Mouse (Mus musculus) heart, embryonic 14.5 days (tissue): Measurements from ENCODE around the gene Bhlhe40. TPM values are rescaled to one million over a fixed set of nuclear protein-coding genes. Genes with fewer than 3 reads are reported as not detected.

Experiments
- ATAC-seq: fragments of 200-750 bp; cut with Nextera tagmentation; 2 replicates; pipeline ENCODE4 v1.8.0; 2017; ENCODE audit warnings: low read depth, moderate TSS enrichment; ENCODE audit not compliant: insufficient number of reproducible peaks, insufficient read depth, low FRiP score
- H3K27ac ChIP-seq, 2 experiments: fragments of 200-500 bp in 1 of 2; fragments of 300-500 bp in 1 of 2; sonication (generic) in 1 of 2; replicated peaks in 1 of 2; 2 replicates each; pipeline ENCODE4 v1.5.1; 2012 to 2014; ENCODE audit warnings: low read depth in 2 of 2, low read length in 2 of 2, control low read depth in 1 of 2, mild to moderate bottlenecking in 1 of 2, mixed read lengths in 1 of 2; ENCODE audit not compliant: control insufficient read depth in 1 of 2, insufficient read depth in 1 of 2
- H3K27me3 ChIP-seq: fragments of 300-500 bp; sonication (generic); 2 replicates; pipeline ENCODE4 v1.6.1; 2014; ENCODE audit warnings: mild to moderate bottlenecking, low read length, control low read depth; ENCODE audit not compliant: control insufficient read depth, insufficient read depth
- H3K36me3 ChIP-seq: fragments of 300-500 bp; sonication (generic); 2 replicates; pipeline ENCODE4 v1.6.1; 2014; ENCODE audit warnings: mild to moderate bottlenecking, control low read depth, low read length, mixed read lengths; ENCODE audit not compliant: control insufficient read depth, insufficient read depth
- H3K4me1 ChIP-seq, 2 experiments: fragments of 200-500 bp in 1 of 2; fragments of 300-500 bp in 1 of 2; sonication (generic) in 1 of 2; 2 replicates each; pipeline ENCODE4 v1.6.1; 2012 to 2014; ENCODE audit warnings: low read length in 2 of 2, control low read depth in 1 of 2, mixed read lengths in 1 of 2; ENCODE audit not compliant: control insufficient read depth in 2 of 2, insufficient read depth in 2 of 2
- H3K4me2 ChIP-seq: fragments of 300-500 bp; sonication (generic); 2 replicates; pipeline ENCODE4 v1.6.1; 2014; ENCODE audit warnings: mild to moderate bottlenecking, low read length
- H3K4me3 ChIP-seq, 2 experiments: fragments of 200-500 bp in 1 of 2; fragments of 300-500 bp in 1 of 2; sonication (generic) in 1 of 2; 2 replicates each; pipeline ENCODE4 v1.5.1; 2012 to 2014; ENCODE audit warnings: low read length in 2 of 2, mild to moderate bottlenecking in 2 of 2, control low read depth in 1 of 2, low read depth in 1 of 2, moderate library complexity in 1 of 2; ENCODE audit not compliant: control insufficient read depth in 1 of 2, insufficient read depth in 1 of 2
- H3K9ac ChIP-seq: fragments of 300-500 bp; sonication (generic); 2 replicates; pipeline ENCODE4 v1.6.1; 2014; ENCODE audit warnings: mild to moderate bottlenecking, low read length
- H3K9me3 ChIP-seq: fragments of 300-500 bp; sonication (generic); 2 replicates; pipeline ENCODE4 v1.6.1; 2016; ENCODE audit warnings: low read length, control low read depth; ENCODE audit not compliant: control insufficient read depth
- WGBS: fragments of 180-500 bp; shearing (Covaris S2); extraction: QIAGEN DNeasy Blood & Tissue Kit; methylation state at CpG from one replicate; pipeline ENCODE4 v1.1.7; 2014; 5-methylcytosine and 5-hydroxymethylcytosine counted together
- polyA plus RNA-seq: library from polyadenylated mRNA; unstranded; fragments of >200 nt; fragmentation: Nextera tagmentation; extraction: Ambion mirVana; gene quantifications from 2 replicates; pipeline ENCODE4 v1.2.1, GENCODE M21; 2014

Gene Bhlhe40
- polyA plus RNA-seq, 1 experiment from 2014 or later, result 20.9 TPM

DNA sequence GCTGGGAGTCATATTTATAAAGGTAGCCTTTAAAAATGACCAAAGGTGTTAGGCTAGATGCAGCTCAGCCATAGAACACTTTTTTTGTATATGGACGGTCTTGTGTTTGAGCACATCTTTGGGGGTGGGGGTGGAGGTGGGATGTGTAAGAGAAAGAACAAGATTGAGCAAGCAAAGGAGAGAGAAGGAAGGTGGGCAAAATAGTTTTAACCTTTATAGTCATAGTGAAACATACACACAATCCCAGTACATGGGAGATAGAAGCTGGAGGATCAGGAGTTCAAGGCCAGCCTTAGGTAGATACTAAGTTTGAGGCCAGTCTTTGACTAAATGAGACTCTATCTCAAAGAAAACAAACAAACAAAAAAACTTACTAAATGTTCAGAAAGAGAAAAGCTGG lies 42.7 kb downstream of the Bhlhe40 start:
- no peaks in the 10 kb centered on the region for H3K36me3 ChIP-seq
- H3K4me2 ChIP-seq, result no peak overlapping the region
- peaks cover 7 to 10% of the 10 kb centered on the region in 2 experiments; a peak in 2 of 4 replicates for H3K4me1 ChIP-seq
- H3K4me3 ChIP-seq, result no peak overlapping the region
- WGBS, result 96% methylated on average over 1 of the region's 1 CpGs
- H3K9ac ChIP-seq, result no peak overlapping the region
- ATAC-seq, result no peak
- H3K27ac ChIP-seq, result no peak overlapping the region
- no peaks in the 10 kb centered on the region for H3K9me3 ChIP-seq
- H3K27me3 ChIP-seq, result no peaks in the 10 kb centered on the region

GRCm38 (mm10) chr6:108704316-108705080 lies 44.1 kb downstream of the Bhlhe40 start:
- Histone ChIP-seq H3K27ac (no peak overlapping the region), H3K4me3 (no peak overlapping the region), H3K4me1 (peaks cover 7 to 9% of the 10 kb centered on the region in 2 experiments; a peak in 3 of 4 replicates), H3K9me3 (no peaks in the 10 kb centered on the region), H3K27me3 (no peaks in the 10 kb centered on the region), H3K9ac (no peak overlapping the region), H3K36me3 (no peaks in the 10 kb centered on the region), H3K4me2 (no peak overlapping the region)
- no peak for ATAC-seq
- 23% methylated on average over 9 of the region's 9 CpGs for WGBS

DNA sequence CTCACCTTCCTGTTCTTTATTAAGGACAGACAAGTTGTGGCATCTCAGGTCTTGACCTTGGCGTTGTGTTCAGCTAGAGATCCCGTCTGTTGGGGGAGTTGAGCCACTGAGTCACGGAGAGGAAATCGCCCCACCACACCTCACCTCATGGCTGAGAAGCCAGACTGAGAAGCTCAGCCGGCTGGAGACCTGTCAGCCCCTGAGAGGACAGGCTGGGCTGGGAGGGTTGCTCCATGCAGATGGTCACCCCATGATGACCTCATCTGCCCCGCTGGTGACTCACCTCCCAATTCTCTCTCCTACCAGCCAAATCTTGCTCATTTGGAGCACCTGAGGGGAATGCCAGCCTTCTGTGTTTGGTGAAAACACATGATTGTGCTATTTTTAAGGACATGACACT lies 45.5 kb downstream of the Bhlhe40 start:
- Histone ChIP-seq H3K36me3 (no peaks in the 10 kb centered on the region), H3K4me1 (peaks cover 0 to 2% of the 10 kb centered on the region in 2 experiments; a peak in 2 of 4 replicates), H3K9ac (no peak overlapping the region), H3K4me2 (no peak overlapping the region), H3K9me3 (no peaks in the 10 kb centered on the region), H3K4me3 (no peak overlapping the region), H3K27me3 (no peaks in the 10 kb centered on the region), H3K27ac (no peak overlapping the region)
- ATAC-seq, result no peak
- 39% methylated on average over 6 of the region's 6 CpGs for WGBS

GRCm38 (mm10) chr6:108706994-108707645 lies 46.7 kb downstream of the Bhlhe40 start:
- H3K9ac ChIP-seq, result no peak overlapping the region
- no peaks in the 10 kb centered on the region for H3K9me3 ChIP-seq
- no peaks in the 10 kb centered on the region for H3K27me3 ChIP-seq
- no peak overlapping the region for H3K4me2 ChIP-seq
- H3K27ac ChIP-seq, result no peak overlapping the region
- ATAC-seq, result no peak
- H3K36me3 ChIP-seq, result no peaks in the 10 kb centered on the region
- no peak overlapping the region for H3K4me3 ChIP-seq
- 93% methylated on average over 8 of the region's 8 CpGs for WGBS
- peaks cover 0 to 2% of the 10 kb centered on the region in 2 experiments; a peak in 2 of 4 replicates for H3K4me1 ChIP-seq

GRCm38 (mm10) chr6:108709131-108709470 lies 48.7 kb downstream of the Bhlhe40 start:
- Histone ChIP-seq H3K9ac (peak overlapping the region; percentile 62; the same call in 1 of the 2 replicates), H3K27ac (no peak overlapping the region), H3K4me3 (peak overlapping the region; percentile 31 to 44), H3K4me1 (peaks cover 0 to 2% of the 10 kb centered on the region in 2 experiments; a peak in 2 of 4 replicates), H3K4me2 (peak overlapping the region; percentile 95), H3K36me3 (no peaks in the 10 kb centered on the region), H3K27me3 (no peaks in the 10 kb centered on the region), H3K9me3 (no peaks in the 10 kb centered on the region)
- WGBS, result 15% methylated on average over 9 of the region's 9 CpGs
- ATAC-seq, result no peak

GRCm38 (mm10) chr6:108709471-108710231 lies 49.2 kb downstream of the Bhlhe40 start:
- Histone ChIP-seq H3K4me1 (peaks cover 0 to 2% of the 10 kb centered on the region in 2 experiments; a peak in 2 of 4 replicates), H3K4me3 (peak overlapping the region; percentile 31 to 44), H3K36me3 (no peaks in the 10 kb centered on the region), H3K4me2 (peak overlapping the region; percentile 95), H3K9ac (peak overlapping the region; percentile 62), H3K27me3 (no peaks in the 10 kb centered on the region), H3K27ac (no peak overlapping the region), H3K9me3 (no peaks in the 10 kb centered on the region)
- peak; percentile 73 for ATAC-seq
- 1% methylated on average over 29 of the region's 29 CpGs for WGBS

GRCm38 (mm10) chr6:108710667-108711066 lies 50.2 kb downstream of the Bhlhe40 start:
- no peaks in the 10 kb centered on the region for H3K36me3 ChIP-seq
- H3K4me2 ChIP-seq, result no peak overlapping the region
- H3K27ac ChIP-seq, result no peak overlapping the region
- no peaks in the 10 kb centered on the region for H3K9me3 ChIP-seq
- WGBS, result 66% methylated on average over 3 of the region's 3 CpGs
- peaks cover 0 to 2% of the 10 kb centered on the region in 2 experiments; a peak in 2 of 4 replicates for H3K4me1 ChIP-seq
- no peak for ATAC-seq
- no peak overlapping the region for H3K4me3 ChIP-seq
- no peaks in the 10 kb centered on the region for H3K27me3 ChIP-seq
- no peak overlapping the region for H3K9ac ChIP-seq
